Mouse (Mus musculus) bone marrow macrophage, adult 2 months (primary cell): ENCODE results near the gene Commd1. TPM values are rescaled to one million over a fixed set of nuclear protein-coding genes. Genes with fewer than 3 reads are reported as not detected.
A peak's percentile ranks its signal among the peaks of the same experiment; 100 is the strongest.

Experiments used
- H3K27ac ChIP-seq: 2 replicates; pipeline ENCODE4 v1.5.1; 2012; ENCODE audit warnings: low read depth, low read length; ENCODE audit not compliant: insufficient read depth
- H3K4me1 ChIP-seq: 2 replicates; pipeline ENCODE4 v1.6.1; 2012; ENCODE audit warnings: low read length; ENCODE audit not compliant: control insufficient read depth, insufficient read depth
- H3K4me3 ChIP-seq: 2 replicates; pipeline ENCODE4 v1.5.1; 2012; ENCODE audit warnings: mild to moderate bottlenecking, low read length, moderate library complexity; ENCODE audit not compliant: insufficient read depth
- CTCF ChIP-seq: IDR thresholded peaks from 2 replicates; pipeline ENCODE4 v1.5.1; 2012; ENCODE audit warnings: low read depth, mild to moderate bottlenecking, low read length, moderate library complexity
- POLR2A ChIP-seq: IDR thresholded peaks from 2 replicates; pipeline ENCODE4 v1.6.1; 2012; ENCODE audit warnings: mild to moderate bottlenecking, low read depth, low read length, borderline replicate concordance
- polyA plus RNA-seq: library from polyadenylated mRNA; stranded (reverse); fragments of >200 nt; gene quantifications from 2 replicates; pipeline ENCODE4 v1.2.4, GENCODE M21; 2012; ENCODE audit not compliant: missing spikeins, insufficient read depth, insufficient read length

Commd1 gene
- polyA plus RNA-seq, result 72.7 and 85.7 TPM in 2 replicates

GRCm38 (mm10) chr11:22981984-22982757, at the start of gene Commd1, which contains the start of gene Gm28048:
TSS of gene Commd1 (minus strand) at chr11:22982382.
TSS of gene Gm28048 (minus strand) at chr11:22982090.
- Histone ChIP-seq H3K4me3 (peak within 1 kb of the TSS; percentile 69), H3K4me1 (peaks cover 18% of the 10 kb centered on the region), H3K27ac (peak within 1 kb of the TSS; percentile 86)
- TF ChIP-seq CTCF (no peak), POLR2A (no peak)

GRCm38 (mm10) chr11:23029399-23029798, 47.2 kb upstream of the Commd1 start:
- Histone ChIP-seq H3K4me1 (no peaks in the 10 kb centered on the region), H3K4me3 (no peak overlapping the region)
- TF ChIP-seq POLR2A (no peak), CTCF (no peak)

GRCm38 (mm10) chr11:23028957-23029356, 46.8 kb upstream of the Commd1 start:
- no peak overlapping the region for H3K4me3 ChIP-seq
- no peak overlapping the region for H3K27ac ChIP-seq
- no peak for TF ChIP-seq POLR2A
- no peak for TF ChIP-seq CTCF
- peaks cover 2% of the 10 kb centered on the region; the same call in 1 of the 2 replicates for H3K4me1 ChIP-seq

More at GRCm38 (mm10) chr11:23029399-23029798, 47.2 kb upstream of the Commd1 start:
- no peak overlapping the region for H3K27ac ChIP-seq

GRCm38 (mm10) chr11:23024169-23024568, 42.0 kb upstream of the Commd1 start:
- Histone ChIP-seq H3K4me3 (no peak overlapping the region), H3K27ac (no peak overlapping the region), H3K4me1 (peaks cover 8% of the 10 kb centered on the region)
- TF ChIP-seq CTCF (no peak), POLR2A (no peak)

GRCm38 (mm10) chr11:23023155-23023554, 41.0 kb upstream of the Commd1 start:
- H3K4me1 ChIP-seq, result peaks cover 8% of the 10 kb centered on the region
- no peak overlapping the region for H3K4me3 ChIP-seq
- H3K27ac ChIP-seq, result no peak overlapping the region
- TF ChIP-seq CTCF, result no peak
- no peak for TF ChIP-seq POLR2A

- no peak overlapping the region for H3K4me3 ChIP-seq
- no peak overlapping the region for H3K27ac ChIP-seq
- no peak for TF ChIP-seq POLR2A
- no peak for TF ChIP-seq CTCF
- H3K4me1 ChIP-seq, result peaks cover 8% of the 10 kb centered on the region
Measured at GRCm38 (mm10) chr11:23020841-23021240, 38.7 kb upstream of the Commd1 start.

GRCm38 (mm10) chr11:23020116-23020770, 38.1 kb upstream of the Commd1 start:
- TF ChIP-seq POLR2A (no peak), CTCF (no peak)
- Histone ChIP-seq H3K4me1 (peaks cover 8% of the 10 kb centered on the region), H3K4me3 (no peak overlapping the region), H3K27ac (no peak overlapping the region)

GRCm38 (mm10) chr11:23017943-23018342, 35.8 kb upstream of the Commd1 start:
- Histone ChIP-seq H3K4me1 (peaks cover 3% of the 10 kb centered on the region), H3K4me3 (no peak overlapping the region), H3K27ac (no peak overlapping the region)
- TF ChIP-seq POLR2A (no peak), CTCF (no peak)

GRCm38 (mm10) chr11:23014996-23015395, 32.8 kb upstream of the Commd1 start:
- no peak for TF ChIP-seq POLR2A
- TF ChIP-seq CTCF, result no peak
- Histone ChIP-seq H3K4me1 (no peaks in the 10 kb centered on the region), H3K27ac (no peak overlapping the region), H3K4me3 (no peak overlapping the region)
